Mouse (Mus musculus) urinary bladder, postnatal 4 days (tissue): ENCODE data around the gene Umad1.

Source experiments
- DNase-seq, 2 experiments: peaks; one replicate each; pipeline ENCODE4 v3.0.0; 2021 to 2022; ENCODE audit warnings: low spot score in 2 of 2

Gene Umad1

GRCm38 (mm10) chr6:8259004-8259666, at the start of gene Umad1, which contains the start of the genes Rpa3 and Gm45062:
Umad1 (plus strand) TSS chr6:8259288.
Rpa3 (minus strand) TSS chr6:8259173.
Gm45062 (plus strand) TSS chr6:8259450.
- peak; percentile 95 to 97 for DNase-seq

- no peak for DNase-seq
These were observed 49.3 kb upstream of the Umad1 start for GRCm38 (mm10) chr6:8209866-8210186.

GRCm38 (mm10) chr6:8210661-8211060, 48.4 kb upstream of the Umad1 start:
- no peak for DNase-seq

GRCm38 (mm10) chr6:8227035-8227434, 32.1 kb upstream of the Umad1 start:
- no peak for DNase-seq

GRCm38 (mm10) chr6:8228596-8228995, 30.5 kb upstream of the Umad1 start:
- DNase-seq: no peak

- no peak for DNase-seq
These were observed 772 bp upstream of the Umad1 start for GRCm38 (mm10) chr6:8258316-8258715.

- DNase-seq: no peak
These were observed 568 bp downstream of the Umad1 start for GRCm38 (mm10) chr6:8259667-8260044.

GRCm38 (mm10) chr6:8271047-8271446, 12.0 kb downstream of the Umad1 start:
- DNase-seq: no peak

GRCm38 (mm10) chr6:8274387-8275054, 15.4 kb downstream of the Umad1 start:
- DNase-seq: no peak

- DNase-seq: no peak
These were observed 16.0 kb downstream of the Umad1 start for GRCm38 (mm10) chr6:8275098-8275497.

- DNase-seq: no peak
These were observed 17.3 kb downstream of the Umad1 start for GRCm38 (mm10) chr6:8276431-8276830.

GRCm38 (mm10) chr6:8278426-8279002, 19.4 kb downstream of the Umad1 start:
- DNase-seq: no peak

GRCm38 (mm10) chr6:8283255-8283654, 24.2 kb downstream of the Umad1 start:
- DNase-seq: no peak

GRCm38 (mm10) chr6:8285401-8285960, 26.4 kb downstream of the Umad1 start:
- DNase-seq: no peak

GRCm38 (mm10) chr6:8286146-8286545, 27.1 kb downstream of the Umad1 start:
- no peak for DNase-seq

- no peak for DNase-seq
These were observed 29.9 kb downstream of the Umad1 start for GRCm38 (mm10) chr6:8288755-8289580.

- no peak for DNase-seq
These were observed 35.1 kb downstream of the Umad1 start for GRCm38 (mm10) chr6:8294048-8294784.

- DNase-seq: no peak
These were observed 40.2 kb downstream of the Umad1 start for GRCm38 (mm10) chr6:8299066-8299863.

GRCm38 (mm10) chr6:8307878-8308775, 49.0 kb downstream of the Umad1 start:
- no peak for DNase-seq
